Mouse (Mus musculus): ENCODE data around the gene Brca1.
"Not testable (repeated sequence)": the region's sequence is repeated elsewhere in the genome, so short reads cannot be mapped to it uniquely, and the experiment has no call there.

The Brca1 gene

DNA sequence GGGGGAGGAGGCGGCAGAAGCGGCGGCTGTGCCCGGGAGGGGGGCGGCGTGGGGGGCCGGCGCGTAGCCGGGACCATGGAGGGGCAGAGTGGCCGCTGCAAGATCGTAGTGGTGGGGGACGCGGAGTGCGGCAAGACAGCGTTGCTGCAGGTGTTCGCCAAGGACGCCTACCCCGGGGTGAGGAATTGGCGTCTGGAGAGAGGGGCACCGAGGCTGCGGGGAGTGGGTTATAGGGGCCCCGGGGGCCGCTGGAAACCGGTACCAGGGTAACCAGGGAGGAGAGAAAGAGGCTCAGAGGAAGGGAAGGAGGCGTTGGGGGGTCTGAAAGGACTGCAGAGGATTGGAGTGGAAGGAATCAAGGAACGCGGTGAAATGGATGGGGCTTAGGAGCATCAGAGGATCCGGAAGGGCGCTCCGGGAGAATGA lies 83.5 kb downstream of the Brca1 start:
- no peak for DNase-seq

DNA sequence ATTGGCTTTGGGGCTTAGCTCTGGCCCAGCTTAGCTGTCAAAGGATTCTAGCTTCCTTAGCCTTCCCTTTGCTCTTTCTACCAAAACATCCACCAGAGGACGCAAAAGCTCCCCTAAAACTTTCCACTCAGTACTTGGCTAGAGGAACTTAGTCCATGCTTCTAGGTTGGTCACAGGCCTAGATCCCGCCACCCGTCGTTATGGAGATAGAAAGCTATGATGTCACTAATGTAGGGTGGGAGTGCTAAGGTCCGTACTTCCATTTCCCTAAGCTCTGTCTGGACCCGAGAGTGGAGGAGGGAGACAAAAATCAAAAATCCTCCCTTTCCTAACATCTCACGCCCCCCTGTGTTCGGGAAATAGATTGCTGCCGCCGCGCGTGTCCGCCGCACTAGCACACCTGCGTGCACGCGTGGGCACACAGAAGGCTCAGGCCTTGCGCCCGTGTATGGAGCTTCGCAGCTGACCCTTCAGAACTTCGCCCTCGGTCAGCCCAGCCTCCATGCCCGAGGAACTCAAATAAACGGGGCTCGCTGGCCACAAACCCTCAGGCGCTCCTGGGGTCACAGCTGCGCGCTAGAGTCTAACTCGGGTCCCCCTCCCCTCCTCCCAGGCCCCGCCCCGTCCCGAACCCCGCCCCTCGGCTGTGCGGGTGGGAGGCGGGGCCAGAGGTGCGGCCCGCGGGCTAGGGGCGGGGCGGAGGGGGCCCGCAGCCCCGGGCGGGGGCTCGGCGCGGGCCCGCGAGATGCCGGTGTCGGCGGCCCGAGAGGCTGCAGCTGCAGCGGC lies 84.1 kb downstream of the Brca1 start:
- peak; percentile 90 for DNase-seq

DNA sequence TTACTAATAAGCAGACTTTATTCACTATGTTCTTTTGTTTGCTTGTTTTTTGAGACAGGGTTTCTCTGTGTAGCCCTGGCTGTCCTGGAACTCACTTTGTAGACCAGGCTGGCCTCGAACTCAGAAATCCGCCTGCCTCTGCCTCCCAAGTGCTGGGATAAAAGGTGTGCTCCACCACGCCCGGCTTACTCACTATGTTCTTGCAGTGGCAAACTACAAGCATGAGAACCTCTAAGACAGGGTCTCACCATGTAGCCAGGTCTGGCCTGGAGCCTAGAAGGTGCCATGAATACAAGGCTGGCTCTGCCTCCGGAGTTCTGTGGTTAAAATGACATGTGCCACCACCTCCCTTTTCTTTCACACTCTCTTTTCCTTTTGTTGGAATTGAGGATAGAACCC lies 85.2 kb downstream of the Brca1 start:
- not testable (repeated sequence) for DNase-seq

DNA sequence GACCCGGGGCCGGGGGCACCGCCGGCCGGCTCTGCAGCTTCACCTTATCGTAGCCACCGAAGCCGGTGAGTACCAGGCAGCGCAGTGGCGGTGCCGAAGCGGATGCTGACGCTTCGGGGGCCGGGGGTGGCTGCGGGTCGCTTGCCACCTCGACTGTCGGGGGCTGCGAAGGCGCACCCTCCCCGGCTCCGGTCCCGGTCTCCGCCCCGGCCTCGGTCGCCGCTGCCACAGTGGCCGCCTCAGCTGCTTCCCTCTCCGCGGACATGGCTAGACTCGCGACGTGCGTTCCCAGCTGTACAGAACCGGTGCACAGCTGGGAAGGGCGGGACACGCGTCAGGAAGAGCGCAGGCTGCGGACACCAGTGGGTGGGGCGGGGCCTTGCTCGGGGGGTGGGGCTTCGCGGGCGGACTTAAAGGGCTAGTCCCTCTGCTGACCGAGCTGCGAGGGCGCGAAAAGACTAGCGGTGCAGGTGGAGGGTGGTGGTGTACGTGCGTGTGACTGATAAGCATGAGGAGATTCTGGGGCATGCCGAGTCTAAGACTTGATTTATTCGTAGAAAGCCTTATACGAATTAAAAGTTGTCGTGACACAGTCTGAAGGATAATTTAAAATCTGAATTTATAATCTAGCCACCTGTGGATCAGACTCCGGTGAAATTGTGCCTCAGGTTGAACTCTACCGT lies 85.7 kb downstream of the Brca1 start, which contains the start of gene Vat1:
Gene Vat1 (minus strand): TSS at position 362 of the 683 bp plus-strand sequence.
- DNase-seq: peak; percentile 77

DNA sequence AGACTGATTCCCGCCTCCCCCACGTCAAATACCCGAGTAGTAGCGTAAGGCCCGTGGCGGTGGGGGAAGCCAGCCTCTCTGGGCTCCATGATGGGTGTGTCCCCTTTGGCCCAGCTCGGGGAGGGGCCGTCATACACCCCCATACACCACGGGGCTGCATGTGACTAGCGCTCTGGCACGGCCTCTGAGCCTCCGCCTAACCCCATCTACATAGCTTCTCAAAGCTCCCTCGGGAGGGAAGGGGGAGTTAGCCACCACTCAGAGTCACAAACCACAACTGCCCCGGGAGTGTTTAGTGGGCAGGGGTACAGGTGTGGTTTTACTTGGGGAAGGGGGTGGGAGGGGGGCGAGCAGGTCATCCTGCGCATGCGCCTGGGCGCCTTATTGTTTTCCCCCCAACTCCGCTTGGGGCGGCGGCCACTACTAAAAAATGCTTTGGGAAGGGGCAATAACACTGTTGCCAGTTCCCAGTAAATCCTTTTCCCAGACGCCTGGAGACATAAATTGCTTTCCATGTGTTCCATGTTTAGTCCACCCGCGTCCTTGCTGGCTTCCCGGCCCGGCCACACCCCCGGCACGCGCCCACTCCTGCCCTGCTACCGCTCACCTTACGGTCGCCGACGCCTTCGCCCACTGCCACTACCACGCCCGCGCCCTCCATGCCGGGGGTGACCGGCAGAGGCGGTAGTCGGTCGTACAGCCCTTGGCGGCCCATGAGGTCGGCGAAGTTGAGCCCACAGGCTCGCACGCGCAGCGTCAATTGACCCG lies 86.5 kb downstream of the Brca1 start:
- DNase-seq: peak; percentile 68

DNA sequence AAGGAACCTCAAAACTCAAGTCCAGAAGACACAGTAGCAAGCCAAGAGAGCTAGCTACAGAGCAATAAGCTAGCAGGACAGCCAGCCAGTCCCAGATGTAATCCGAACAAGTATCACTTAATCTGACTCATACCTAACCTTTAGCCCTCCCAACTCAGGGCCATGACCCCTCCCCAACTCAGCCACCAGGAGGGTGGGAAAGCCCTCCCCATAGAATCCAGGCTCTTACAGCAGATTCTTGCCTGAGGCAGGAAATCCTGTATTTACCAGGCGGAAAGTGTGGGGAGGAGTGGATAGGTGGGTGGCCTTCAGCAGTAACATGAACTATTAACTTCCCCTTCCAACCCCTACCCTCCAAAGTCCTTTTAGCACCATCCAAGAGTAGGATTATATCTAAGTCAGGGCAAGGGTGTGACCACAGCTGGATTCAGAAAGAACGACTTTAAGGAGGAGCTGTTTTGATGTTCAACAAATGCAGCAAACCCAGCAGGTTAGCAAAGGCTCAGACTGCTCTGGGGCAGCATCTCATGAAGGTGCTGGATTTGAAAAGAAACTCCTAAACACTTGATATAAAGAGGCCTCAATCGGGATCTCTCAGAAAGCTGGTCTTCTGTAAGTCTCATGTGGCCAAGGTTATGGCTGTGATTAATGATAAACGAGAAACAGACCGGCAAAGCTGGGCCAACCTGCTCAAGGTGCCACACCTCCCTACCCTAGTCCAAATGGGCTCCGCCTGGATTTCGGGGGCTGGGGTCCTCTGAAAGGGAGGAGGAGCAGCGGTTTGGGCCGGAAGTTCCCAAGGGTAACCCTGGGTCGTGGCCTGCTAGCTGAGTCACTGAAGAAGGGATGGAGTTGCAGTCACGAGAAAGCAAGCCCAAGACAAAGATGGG lies 87.3 kb downstream of the Brca1 start, which contains the start of gene Rnd2:
Gene Rnd2 (plus strand): TSS at position 789 of the 890 bp plus-strand sequence.
- DNase-seq: peak; percentile 54

DNA sequence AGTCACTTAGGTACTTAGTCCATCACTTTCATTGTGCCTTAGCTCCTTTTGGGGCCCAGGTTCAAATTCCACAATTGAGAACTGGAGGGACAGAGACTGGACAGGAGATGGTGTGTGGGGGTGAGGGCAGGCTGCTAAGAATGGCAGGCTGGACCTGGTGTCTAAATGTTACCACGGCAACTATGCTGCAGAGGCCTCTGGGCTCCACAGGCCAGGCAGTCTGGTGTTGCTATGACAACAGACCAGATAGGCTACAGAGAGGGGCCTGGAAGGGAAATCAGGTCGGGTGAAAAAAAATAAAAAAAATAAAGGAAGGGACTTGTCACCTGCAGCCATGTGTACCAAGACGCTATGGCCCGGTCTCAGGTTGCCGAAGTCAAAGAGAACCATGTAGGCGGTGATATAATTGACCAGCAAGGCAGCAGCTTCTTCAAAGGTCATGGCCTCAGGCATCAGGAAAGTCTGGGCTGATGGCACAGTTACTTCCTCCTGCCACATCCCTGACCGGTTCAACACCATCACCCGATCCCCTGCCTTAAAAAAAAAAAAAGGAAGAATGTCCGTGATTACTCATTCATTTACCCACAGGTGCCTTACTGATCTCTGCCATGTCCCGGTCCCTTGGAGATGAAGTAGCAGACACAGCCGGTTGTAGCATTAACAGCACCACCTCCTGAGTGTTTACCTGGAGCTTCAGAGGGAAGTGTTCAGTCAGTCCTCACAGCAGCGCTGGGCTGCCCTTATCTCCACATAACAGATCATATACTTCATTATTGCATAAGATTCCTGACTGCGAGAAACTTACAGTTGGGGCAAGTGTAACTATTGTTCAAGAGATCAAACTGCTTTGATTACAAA lies 88.9 kb downstream of the Brca1 start:
- DNase-seq: no peak

DNA sequence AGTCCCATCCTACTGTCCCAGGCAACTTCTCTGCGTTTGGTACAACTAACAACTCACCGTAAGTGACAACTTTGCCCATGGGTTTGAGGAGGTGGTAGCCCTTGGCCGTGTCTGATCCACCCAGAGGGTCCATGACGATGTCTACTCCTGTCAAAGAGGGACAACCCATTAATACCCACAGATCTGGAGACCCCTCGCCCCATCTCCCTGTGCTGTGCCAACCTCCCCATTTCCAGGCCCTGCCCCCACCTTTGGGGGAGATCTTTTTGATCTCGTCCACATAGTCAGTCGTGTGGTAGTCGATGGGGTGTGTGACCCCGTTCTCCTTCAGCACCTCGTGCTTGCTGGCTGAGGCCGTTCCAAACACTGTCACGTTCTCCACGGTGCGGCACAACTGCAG lies 89.6 kb downstream of the Brca1 start:
- DNase-seq: no peak

DNA sequence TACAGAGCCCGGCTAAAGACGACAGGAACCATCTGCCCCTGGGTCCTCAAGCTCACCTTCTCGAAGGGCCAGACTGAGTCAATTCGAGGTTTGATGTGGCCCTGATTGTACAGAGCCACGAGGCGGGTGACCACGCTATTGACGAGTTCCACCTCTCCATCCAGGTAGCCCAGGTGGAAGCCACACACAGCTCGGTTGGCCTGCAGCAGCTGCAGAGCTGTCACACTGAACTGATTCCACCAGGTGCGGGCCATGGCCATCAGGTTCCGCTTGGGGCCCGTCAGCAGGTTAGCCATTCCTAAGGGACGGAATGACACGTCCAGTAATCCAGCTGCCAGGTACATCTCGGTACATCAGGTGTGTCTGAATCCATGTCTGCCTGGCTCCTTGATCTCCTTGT lies 91.4 kb downstream of the Brca1 start:
- no peak for DNase-seq

DNA sequence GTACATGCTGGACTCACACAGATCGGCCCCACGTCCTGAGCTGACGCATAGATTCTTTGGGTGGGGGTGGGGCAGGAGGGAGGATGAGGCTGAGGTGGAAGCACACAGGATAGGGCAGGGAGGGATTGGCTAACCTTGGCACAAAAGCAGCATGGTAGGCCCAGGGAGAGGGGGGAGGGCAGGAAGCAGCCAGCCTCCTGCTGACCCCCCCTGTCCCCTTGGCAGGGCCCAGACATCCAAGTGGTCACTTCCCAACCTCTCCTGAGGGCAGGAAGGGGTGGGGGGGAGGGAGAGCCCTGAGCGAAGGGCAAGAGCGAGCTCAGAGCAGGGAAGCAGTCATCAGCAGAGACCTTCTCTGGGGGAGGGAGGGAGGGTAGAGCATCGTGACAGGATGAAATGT lies 92.0 kb downstream of the Brca1 start:
- no peak for DNase-seq

DNA sequence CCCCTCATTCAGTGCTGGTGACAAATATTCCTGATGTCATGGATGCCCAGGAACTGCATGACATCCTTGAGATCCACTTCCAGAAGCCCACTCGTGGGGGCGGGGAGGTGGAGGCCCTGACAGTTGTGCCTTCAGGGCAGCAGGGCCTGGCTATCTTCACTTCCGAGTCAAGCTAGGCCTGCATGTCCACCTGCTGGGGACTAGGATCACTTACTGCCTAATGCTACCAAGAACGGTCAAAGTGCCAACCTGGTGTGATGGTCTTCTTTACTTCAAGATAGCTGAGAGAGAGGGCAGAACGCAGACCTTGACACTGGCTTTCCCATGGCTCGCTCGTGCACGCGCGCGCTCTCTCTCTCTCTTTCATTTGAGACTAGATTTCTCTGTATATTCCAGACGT lies 93.5 kb downstream of the Brca1 start:
- no peak for DNase-seq

DNA sequence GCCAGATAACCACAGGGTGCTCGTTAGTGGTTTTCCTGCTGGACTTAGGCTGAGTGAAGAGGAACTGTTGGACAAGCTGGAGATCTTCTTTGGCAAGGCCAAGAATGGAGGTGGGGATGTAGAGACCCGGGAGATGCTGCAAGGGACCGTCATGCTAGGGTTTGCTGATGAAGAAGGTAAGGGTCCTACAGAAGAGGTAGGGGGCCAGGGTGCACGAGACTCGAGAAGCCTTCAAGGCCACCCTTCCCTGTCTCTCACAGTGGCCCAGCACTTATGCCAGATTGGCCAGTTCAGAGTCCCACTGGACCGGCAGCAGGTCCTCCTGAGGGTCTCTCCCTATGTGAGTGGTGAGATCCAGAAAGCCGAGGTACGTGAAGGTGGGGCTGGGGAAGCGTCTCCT lies 94.1 kb downstream of the Brca1 start:
- no peak for DNase-seq

DNA sequence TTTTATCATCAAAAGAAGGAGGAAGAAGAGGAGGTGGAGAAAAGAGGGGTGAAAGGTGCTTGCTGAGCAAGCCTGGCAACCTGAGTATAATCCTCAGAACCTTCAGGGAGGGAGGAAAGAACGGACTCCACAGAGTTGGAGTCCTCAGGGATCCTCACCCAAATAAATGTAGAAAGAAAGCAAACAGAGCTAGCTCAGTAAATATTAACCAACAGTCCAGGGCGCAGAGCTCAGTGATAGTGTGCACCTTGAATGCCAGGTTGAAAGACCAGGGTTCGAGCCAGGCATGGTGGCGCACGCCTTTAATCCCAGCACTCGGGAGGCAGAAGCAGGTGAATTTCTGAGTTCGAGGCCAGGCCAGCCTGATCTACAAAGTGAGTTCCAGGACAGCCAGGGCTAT lies 96.1 kb downstream of the Brca1 start:
- no peak for DNase-seq

DNA sequence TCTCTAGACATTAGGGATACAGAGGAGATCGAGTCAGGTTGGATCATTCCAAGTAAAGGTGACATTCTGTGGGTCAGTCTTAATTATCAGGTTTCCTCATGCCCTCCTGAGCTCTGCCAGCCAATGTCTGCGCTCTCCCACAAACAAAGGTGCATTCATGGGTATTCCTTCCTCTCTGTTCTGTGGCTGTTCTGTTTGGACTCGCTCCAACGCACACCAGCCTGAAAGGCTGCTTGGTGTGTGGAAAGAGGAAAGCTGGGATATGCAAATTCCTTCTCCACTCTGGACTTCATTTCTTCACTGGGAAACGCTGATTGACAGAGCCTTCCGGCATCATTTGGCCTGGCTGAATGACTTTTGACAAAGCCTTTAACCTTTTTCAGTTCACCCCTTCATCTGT lies 97.1 kb downstream of the Brca1 start:
- no peak for DNase-seq

DNA sequence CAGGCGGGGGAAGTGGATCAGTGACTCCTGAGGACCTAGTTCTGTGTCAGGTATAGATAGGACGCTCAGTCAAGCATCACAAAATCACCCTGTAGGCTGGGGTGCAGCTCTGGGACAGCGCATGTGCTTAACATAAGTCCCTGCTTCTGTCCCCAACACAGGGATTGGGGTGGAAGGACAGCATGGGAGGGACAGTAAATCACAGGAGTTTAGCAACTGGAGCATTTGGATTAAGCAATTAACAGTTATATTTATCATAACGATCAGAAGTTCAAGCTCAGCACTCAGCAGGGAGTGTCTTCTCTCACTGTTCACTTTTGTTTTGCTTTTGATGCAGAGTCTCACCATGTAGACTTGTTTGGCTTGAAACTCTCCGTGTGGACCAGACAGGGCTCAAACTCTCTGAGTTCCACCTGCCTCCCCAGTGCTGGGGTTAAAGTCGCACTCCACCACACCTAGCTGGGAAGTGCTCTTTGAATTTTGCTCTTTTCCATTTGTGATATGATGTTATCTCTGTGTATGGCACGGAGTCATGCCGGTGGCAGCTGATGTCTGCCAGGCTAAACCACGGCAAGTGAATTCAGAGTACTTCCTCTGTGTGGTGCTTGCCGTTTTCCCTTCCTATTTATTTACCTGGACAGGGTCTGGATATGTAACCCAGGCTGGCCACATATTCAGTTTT lies 99.5 kb downstream of the Brca1 start:
- DNase-seq: no peak

DNA sequence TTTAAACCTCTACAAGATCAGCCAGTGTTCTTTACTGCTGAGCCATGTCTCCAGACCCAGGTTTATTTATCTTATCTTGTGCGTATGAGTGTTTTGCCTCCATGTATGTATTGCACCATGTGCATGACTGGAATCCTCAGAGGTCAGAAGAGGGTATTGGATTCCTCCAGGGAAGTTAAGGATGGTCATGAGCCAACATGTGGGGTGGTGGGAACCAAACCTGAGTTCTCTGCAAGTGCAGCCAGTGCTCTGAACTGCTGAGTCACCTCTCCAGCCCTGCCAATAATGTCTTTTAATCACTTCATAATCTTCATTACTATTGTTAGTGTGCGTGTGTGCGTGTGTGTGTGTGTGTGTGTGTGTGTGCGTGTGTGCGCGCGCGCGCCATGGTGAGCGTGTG lies 100.2 kb downstream of the Brca1 start:
- DNase-seq: no peak

DNA sequence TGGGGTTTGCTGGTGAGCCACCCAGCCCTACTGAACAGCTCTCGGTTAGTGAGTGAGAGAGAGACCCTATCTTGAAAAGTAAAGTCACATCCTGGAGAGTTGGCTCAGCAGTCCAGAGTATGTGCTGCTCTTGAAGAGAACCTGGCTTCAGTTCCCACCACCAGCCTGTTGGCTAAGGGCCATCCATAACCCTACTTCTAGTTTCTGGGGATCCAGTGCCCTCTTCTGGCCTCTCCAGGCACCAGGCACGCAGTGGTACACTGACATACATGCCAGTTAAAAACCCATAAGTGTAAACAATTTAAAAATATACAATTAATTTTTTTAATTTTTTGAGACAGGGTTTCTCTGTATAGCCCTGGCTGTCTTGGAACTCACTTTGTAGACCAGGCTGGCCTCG lies 101.4 kb downstream of the Brca1 start:
- peak; percentile 53 for DNase-seq

DNA sequence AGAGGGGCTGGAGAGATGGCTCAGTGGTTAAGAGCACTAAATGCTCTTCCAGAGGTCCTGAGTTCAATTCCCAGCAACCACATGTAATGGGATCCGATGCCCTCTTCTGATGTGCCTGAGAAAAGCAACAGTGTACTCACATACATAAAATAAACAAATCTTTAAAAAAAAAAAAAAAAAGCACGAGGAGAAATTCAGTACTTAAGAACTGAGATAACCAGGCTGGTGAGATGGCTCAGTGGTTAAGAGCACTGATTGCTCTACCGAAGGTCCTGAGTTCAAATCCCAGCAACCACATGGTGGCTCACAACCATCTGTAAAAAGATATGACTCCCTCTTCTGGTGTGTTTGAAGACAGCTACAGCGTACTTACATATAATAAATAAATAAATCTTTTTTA lies 102.2 kb downstream of the Brca1 start:
- DNase-seq: not testable (repeated sequence)

DNA sequence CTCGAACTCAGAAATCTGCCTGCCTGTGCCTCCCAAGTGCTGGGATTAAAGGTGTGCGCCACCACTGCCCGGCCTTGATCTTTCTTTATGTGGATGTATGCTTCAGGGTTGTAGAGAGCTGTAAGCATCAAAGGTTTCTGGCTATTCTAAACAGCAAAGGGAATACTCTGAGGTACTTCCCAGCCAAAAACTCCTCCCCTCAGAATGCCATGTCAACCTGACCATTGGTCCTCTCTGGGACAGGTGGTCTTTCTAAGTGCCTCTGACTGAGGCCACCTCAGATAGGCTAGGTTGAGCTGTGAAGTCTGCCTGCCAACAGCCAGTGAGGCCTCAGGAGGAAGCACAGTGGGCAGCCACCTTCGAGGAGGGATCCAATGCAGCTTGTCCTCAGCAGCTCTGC lies 102.9 kb downstream of the Brca1 start:
- no peak for DNase-seq

DNA sequence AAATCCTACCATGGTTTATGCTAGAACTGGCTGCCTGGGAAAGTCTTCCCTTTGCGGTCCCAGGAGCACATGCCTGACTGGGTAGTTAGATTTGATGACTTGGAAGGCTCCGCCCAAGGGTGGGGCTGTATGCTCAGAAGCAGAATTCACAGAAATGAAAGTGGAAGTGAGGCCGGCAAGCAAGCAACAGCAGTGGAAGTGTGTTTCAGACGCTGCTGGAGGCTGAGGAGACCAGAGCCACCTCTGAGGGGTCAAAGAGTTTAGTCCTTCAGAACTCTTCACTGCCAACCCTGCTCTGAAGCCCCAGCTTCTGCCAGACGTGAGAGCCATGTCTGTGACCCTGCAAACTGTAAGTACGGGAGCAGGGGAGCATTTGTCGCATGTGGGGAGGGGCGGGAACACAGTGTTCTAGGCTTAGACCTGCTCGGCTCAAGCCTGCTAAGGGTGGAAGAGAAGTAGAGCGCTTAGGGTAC lies 103.4 kb downstream of the Brca1 start, which contains the start of gene Ifi35:
Gene Ifi35 (plus strand): TSS at position 134 of the 473 bp plus-strand sequence.
- DNase-seq: peak; percentile 72

DNA sequence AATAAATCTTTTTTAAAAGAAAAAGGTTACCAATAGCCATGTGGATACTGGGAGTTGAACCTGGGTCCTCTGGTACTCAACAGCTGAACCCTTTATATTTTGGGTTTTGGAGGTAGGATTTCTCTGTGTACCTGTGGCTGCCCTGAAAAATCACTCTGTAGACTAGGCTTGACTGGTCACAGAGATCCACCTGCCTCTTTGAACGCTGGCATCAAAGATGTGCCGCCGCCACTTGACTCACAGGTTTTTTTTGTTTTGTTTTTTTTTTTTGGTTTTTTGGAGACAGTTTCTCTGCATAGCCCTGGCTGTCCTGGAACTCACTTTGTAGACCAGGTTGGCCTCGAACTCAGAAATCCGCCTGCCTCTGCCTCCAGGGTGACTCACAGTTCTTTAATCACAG lies 104.0 kb downstream of the Brca1 start:
- DNase-seq: peak; percentile 45
